Mouse (Mus musculus) forebrain, embryonic 14.5 days (tissue): ENCODE data around the gene Ifna14. TPM values are rescaled to one million over a fixed set of nuclear protein-coding genes. Genes with fewer than 3 reads are reported as not detected.
A peak's percentile ranks its signal among the peaks of the same experiment; 100 is the strongest.

Experiments
- ATAC-seq: fragments of 200-750 bp; cut with Nextera tagmentation; 2 replicates; pipeline ENCODE4 v1.8.0; 2017; ENCODE audit warnings: mild to moderate bottlenecking, moderate library complexity
- DNase-seq: peaks from one replicate; pipeline ENCODE4 v3.0.0-alpha.2; 2015; ENCODE audit warnings: low spot score
- H3K27ac ChIP-seq: fragments of 300-500 bp; sonication (generic); 2 replicates; pipeline ENCODE4 v1.5.1; 2014; ENCODE audit warnings: low read depth, mild to moderate bottlenecking, control low read depth, low read length, moderate library complexity
- H3K27me3 ChIP-seq: fragments of 300-500 bp; sonication (generic); replicated peaks from 2 replicates; pipeline ENCODE4 v1.6.1; 2014; ENCODE audit warnings: low read length, control low read depth, mixed read lengths; ENCODE audit not compliant: control insufficient read depth, insufficient read depth
- H3K36me3 ChIP-seq: fragments of 300-500 bp; sonication (generic); 2 replicates; pipeline ENCODE4 v1.6.1; 2014; ENCODE audit warnings: low read length, control low read depth; ENCODE audit not compliant: control insufficient read depth, insufficient read depth
- H3K4me1 ChIP-seq: fragments of 300-500 bp; sonication (generic); 2 replicates; pipeline ENCODE4 v1.6.1; 2014; ENCODE audit warnings: antibody characterized with exemption, low read length, control low read depth; ENCODE audit not compliant: control insufficient read depth, insufficient read depth
- H3K4me2 ChIP-seq: fragments of 300-500 bp; sonication (generic); 2 replicates; pipeline ENCODE4 v1.6.1; 2014; ENCODE audit warnings: mild to moderate bottlenecking, control low read depth, low read length
- H3K4me3 ChIP-seq: fragments of 300-500 bp; sonication (generic); 2 replicates; pipeline ENCODE4 v1.5.1; 2014; ENCODE audit warnings: low read depth, low read length, control low read depth
- H3K9ac ChIP-seq: fragments of 300-500 bp; sonication (generic); 2 replicates; pipeline ENCODE4 v1.6.1; 2014; ENCODE audit warnings: mild to moderate bottlenecking, low read length, control low read depth, moderate library complexity
- H3K9me3 ChIP-seq: fragments of 300-500 bp; sonication (generic); replicated peaks from 2 replicates; pipeline ENCODE4 v1.6.1; 2016; ENCODE audit warnings: low read length, control low read depth, mixed read lengths; ENCODE audit not compliant: control insufficient read depth
- WGBS: fragments of 180-500 bp; shearing (Covaris S2); extraction: QIAGEN DNeasy Blood & Tissue Kit; methylation state at CpG from one replicate; pipeline ENCODE4 v1.1.7; 2014; 5-methylcytosine and 5-hydroxymethylcytosine counted together
- polyA plus RNA-seq: library from polyadenylated mRNA; unstranded; fragments of >200 nt; fragmentation: Nextera tagmentation; extraction: Ambion mirVana; gene quantifications from 2 replicates; pipeline ENCODE4 v1.2.1, GENCODE M21; 2014

Ifna14 gene
- polyA plus RNA-seq, 1 experiment from 2014 or later: not detected

DNA sequence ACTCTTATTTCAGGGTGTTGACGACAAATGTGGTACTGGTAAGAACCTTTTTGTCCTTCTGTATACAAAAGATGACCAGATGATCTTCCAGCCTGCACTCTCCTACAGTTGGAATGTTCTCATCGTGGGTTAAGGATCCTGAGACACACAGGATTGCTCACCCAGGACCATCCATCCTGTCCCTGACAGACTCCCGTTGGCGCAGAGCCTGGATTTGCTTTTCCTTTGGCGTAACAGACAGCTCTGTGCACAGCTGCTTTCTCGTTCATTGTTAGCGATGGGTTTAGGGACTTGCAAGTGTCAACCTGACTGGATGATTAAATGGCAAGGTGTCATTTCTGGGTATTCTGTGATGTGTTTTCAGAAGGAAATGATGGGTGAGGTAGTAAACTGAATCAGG lies 35.0 kb downstream of the Ifna14 start:
- ATAC-seq (no peak), DNase-seq (no peak)
- H3K9ac ChIP-seq: no peak overlapping the region
- H3K4me1 ChIP-seq: no peaks in the 10 kb centered on the region
- no peaks in the 10 kb centered on the region for H3K36me3 ChIP-seq
- H3K4me2 ChIP-seq: no peak overlapping the region
- WGBS: 77% methylated on average over 7 of the region's 7 CpGs
- H3K27ac ChIP-seq: no peak overlapping the region
- no peak overlapping the region for H3K4me3 ChIP-seq
- H3K27me3 ChIP-seq: no peaks in the 10 kb centered on the region
- no peaks in the 10 kb centered on the region for H3K9me3 ChIP-seq

DNA sequence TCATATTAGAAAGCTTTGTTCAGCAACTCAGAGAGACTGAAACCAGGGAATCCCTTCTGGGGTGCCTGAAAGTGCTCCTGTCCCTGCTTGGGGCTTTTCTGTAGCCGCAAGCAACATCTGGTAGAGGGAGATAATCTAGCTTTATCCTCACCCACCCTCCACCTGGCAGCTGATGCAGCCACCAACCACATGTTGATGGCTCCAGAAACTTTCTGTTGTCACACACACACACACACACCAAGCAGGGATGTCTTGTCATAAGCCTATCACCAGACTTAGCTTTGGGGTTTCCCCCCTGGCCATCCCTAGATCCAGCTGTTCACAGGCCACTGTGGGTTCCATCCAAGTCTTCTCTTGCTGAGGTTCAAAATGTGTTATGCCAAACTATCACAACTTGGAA lies 35.9 kb downstream of the Ifna14 start:
- no peaks in the 10 kb centered on the region for H3K27me3 ChIP-seq
- ATAC-seq (no peak), DNase-seq (no peak)
- H3K36me3 ChIP-seq: no peaks in the 10 kb centered on the region
- H3K27ac ChIP-seq: no peak overlapping the region
- no peak overlapping the region for H3K4me3 ChIP-seq
- H3K9ac ChIP-seq: no peak overlapping the region
- H3K4me1 ChIP-seq: no peaks in the 10 kb centered on the region
- H3K9me3 ChIP-seq: no peaks in the 10 kb centered on the region
- no peak overlapping the region for H3K4me2 ChIP-seq
- 100% methylated on average over 1 of the region's 1 CpGs for WGBS

DNA sequence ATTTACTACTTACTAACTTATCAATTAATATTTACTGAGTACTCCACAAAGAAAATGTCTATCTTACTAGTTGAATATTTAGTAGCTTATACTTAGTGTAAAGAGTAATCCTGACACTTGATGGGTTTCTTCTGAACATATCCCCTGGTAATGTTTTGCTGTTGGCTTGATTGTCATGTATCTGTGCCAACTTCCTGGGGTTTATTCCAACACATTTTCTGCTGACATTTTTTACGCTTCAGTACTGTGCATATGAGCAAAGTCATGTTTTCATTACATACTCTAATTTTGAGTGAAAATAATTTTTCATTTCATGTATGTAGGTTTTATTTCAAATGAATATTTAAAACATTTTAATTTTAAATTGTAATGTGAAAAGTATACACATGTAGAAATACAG lies 36.7 kb downstream of the Ifna14 start:
- Histone ChIP-seq H3K27ac (no peak overlapping the region), H3K4me2 (no peak overlapping the region), H3K9me3 (no peaks in the 10 kb centered on the region), H3K36me3 (no peaks in the 10 kb centered on the region), H3K27me3 (no peaks in the 10 kb centered on the region), H3K4me3 (no peak overlapping the region), H3K4me1 (no peaks in the 10 kb centered on the region), H3K9ac (no peak overlapping the region)
- ATAC-seq (no peak), DNase-seq (peak; percentile 46)
- WGBS: 74% methylated on average over 1 of the region's 1 CpGs

GRCm38 (mm10) chr4:88533499-88533898 lies 38.1 kb downstream of the Ifna14 start:
- 96% methylated on average over 2 of the region's 2 CpGs for WGBS
- no peaks in the 10 kb centered on the region for H3K36me3 ChIP-seq

DNA sequence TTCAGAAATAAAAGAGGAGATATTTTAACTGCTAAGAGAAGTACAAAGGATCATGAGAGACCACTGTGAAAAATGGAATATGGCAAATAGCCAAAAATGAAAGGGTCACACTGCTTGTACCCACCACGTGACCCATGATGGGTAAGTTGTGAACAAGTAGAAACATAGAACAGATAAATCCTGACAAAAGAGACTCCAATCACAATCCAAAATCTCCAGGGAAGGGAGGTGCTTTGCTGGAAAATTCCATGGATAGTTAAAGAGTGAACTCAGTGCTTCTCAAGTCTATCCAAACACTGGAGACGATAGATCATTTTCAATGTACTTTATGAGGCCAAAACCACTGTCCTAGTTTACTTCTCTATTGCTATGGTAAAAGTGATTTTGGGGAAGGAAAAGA lies 40.7 kb downstream of the Ifna14 start:
- WGBS: 90% methylated on average over 2 of the region's 2 CpGs
- Histone ChIP-seq H3K4me3 (no peak overlapping the region), H3K4me2 (no peak overlapping the region), H3K36me3 (no peaks in the 10 kb centered on the region), H3K9ac (no peak overlapping the region), H3K4me1 (no peaks in the 10 kb centered on the region), H3K9me3 (no peaks in the 10 kb centered on the region), H3K27me3 (no peaks in the 10 kb centered on the region), H3K27ac (no peak overlapping the region)
- ATAC-seq (no peak), DNase-seq (no peak)

More at GRCm38 (mm10) chr4:88533499-88533898, 38.1 kb downstream of the Ifna14 start:
- Histone ChIP-seq H3K4me1 (no peaks in the 10 kb centered on the region), H3K27me3 (no peaks in the 10 kb centered on the region), H3K9me3 (no peaks in the 10 kb centered on the region), H3K27ac (no peak overlapping the region), H3K4me3 (no peak overlapping the region), H3K4me2 (no peak overlapping the region), H3K9ac (no peak overlapping the region)
- DNase-seq (no peak), ATAC-seq (no peak)

- H3K27me3 ChIP-seq: no peaks in the 10 kb centered on the region
- no peak for DNase-seq
- no peak overlapping the region for H3K4me3 ChIP-seq
- no peaks in the 10 kb centered on the region for H3K9me3 ChIP-seq
- no peaks in the 10 kb centered on the region for H3K4me1 ChIP-seq
- no peak for ATAC-seq
- H3K9ac ChIP-seq: no peak overlapping the region
- no peak overlapping the region for H3K27ac ChIP-seq
- no peak overlapping the region for H3K4me2 ChIP-seq
- H3K36me3 ChIP-seq: no peaks in the 10 kb centered on the region
- 77% methylated on average over 4 of the region's 4 CpGs for WGBS
Observed at GRCm38 (mm10) chr4:88530271-88530670, 41.3 kb downstream of the Ifna14 start.

DNA sequence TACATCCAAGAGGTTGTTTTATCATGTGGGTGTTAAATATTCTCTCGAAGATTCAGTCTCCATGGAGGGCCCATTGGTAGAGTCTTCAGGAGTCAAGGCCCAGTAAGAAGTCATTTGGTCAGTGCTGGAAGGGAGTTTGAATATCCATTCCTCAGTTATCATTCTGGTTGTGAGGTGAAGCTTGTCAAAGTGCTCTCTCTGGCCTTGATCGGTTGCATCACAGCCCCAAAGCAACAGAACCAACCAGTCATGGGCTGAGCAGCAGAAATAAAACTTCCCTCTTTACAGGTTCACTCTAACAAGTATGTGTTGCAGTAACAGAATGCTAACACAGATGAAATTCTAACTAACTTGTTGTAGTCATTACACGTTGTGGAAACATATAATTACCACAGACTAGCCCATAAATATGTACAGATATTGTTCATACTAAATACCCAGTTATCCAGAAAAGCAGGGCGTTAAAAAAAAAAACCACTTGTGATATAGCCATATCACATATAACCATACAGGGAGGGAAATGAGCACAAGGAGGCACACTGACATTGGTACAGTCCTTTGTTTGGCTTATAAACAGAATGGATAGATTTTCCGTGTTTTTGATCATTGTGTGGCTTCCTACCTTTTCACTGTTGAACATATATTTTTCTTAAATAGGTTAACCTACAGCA lies 45.1 kb downstream of the Ifna14 start:
- 87% methylated on average over 5 of the region's 5 CpGs for WGBS
- DNase-seq: no peak
- no peak overlapping the region for H3K4me3 ChIP-seq
- ATAC-seq: no peak
- H3K9me3 ChIP-seq: no peaks in the 10 kb centered on the region
- H3K27ac ChIP-seq: no peak overlapping the region
- H3K27me3 ChIP-seq: no peaks in the 10 kb centered on the region
- H3K4me1 ChIP-seq: no peaks in the 10 kb centered on the region
- H3K36me3 ChIP-seq: no peaks in the 10 kb centered on the region
- no peak overlapping the region for H3K9ac ChIP-seq
- H3K4me2 ChIP-seq: no peak overlapping the region

GRCm38 (mm10) chr4:88525393-88525792 lies 46.2 kb downstream of the Ifna14 start:
- WGBS: 88% methylated on average over 3 of the region's 3 CpGs

DNA sequence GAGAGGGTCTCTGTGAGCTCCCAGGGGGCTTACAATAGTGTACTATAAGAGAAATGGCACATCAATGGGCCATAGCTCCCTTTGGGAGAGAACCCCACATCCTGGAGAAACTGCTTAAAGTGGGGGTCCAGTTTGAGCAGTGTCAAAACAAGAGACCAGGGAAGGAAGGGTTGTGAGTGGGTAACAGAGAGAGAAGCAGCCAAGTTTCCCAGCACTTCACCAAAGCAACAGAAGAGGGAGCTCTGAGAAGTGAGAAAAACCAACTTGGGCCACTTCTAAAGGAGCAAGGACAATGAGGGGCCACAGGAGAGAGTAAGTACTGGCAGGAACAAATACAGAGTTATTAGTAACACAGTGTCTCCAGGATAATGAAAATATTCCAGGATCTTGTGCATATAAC lies 48.4 kb downstream of the Ifna14 start:
- Histone ChIP-seq H3K36me3 (no peaks in the 10 kb centered on the region), H3K27ac (no peak overlapping the region), H3K4me1 (no peaks in the 10 kb centered on the region), H3K4me2 (no peak overlapping the region), H3K9me3 (no peaks in the 10 kb centered on the region), H3K27me3 (no peaks in the 10 kb centered on the region), H3K9ac (no peak overlapping the region), H3K4me3 (no peak overlapping the region)
- ATAC-seq (no peak), DNase-seq (no peak)

More at GRCm38 (mm10) chr4:88525393-88525792, 46.2 kb downstream of the Ifna14 start:
- no peak overlapping the region for H3K4me2 ChIP-seq
- no peaks in the 10 kb centered on the region for H3K27me3 ChIP-seq
- no peak for ATAC-seq
- H3K36me3 ChIP-seq: no peaks in the 10 kb centered on the region
- no peak overlapping the region for H3K4me3 ChIP-seq
- no peak for DNase-seq
- H3K9ac ChIP-seq: no peak overlapping the region
- no peak overlapping the region for H3K27ac ChIP-seq
- H3K9me3 ChIP-seq: no peaks in the 10 kb centered on the region
- no peaks in the 10 kb centered on the region for H3K4me1 ChIP-seq
